Mouse (Mus musculus) myocyte (in vitro differentiated cells): ENCODE data around the gene Timm29. TPM values are rescaled to one million over a fixed set of nuclear protein-coding genes. Genes with fewer than 3 reads are reported as not detected.

ENCODE experiments used
- H3K27me3 ChIP-seq: one replicate; pipeline ENCODE4 v1.6.1; 2011; ENCODE audit not compliant: control insufficient read depth, insufficient read depth, insufficient read length
- H3K36me3 ChIP-seq: one replicate; pipeline ENCODE4 v1.6.1; 2011; ENCODE audit not compliant: control insufficient read depth, insufficient read depth
- H3K4me2 ChIP-seq: one replicate; pipeline ENCODE4 v1.6.1; 2011; ENCODE audit warnings: low read depth, control low read depth
- H3K4me3 ChIP-seq: one replicate; pipeline ENCODE4 v1.5.1; 2011; ENCODE audit warnings: mild to moderate bottlenecking, control low read depth, moderate library complexity
- H3K79me2 ChIP-seq: one replicate; pipeline ENCODE4 v1.6.1; 2011; ENCODE audit not compliant: control insufficient read depth, insufficient read depth
- H3ac ChIP-seq: one replicate; pipeline ENCODE4 v1.6.1; 2011; ENCODE audit not compliant: control insufficient read depth, insufficient read length
- CEBPB ChIP-seq: IDR thresholded peaks from 2 replicates; pipeline ENCODE4 v1.6.1; 2011; ENCODE audit warnings: mild to moderate bottlenecking, moderate library complexity; ENCODE audit not compliant: poor library complexity, insufficient read depth, severe bottlenecking
- E2F4 ChIP-seq: IDR thresholded peaks from one replicate; pipeline ENCODE4 v1.6.1; 2011; ENCODE audit warnings: mild to moderate bottlenecking, control low read depth, moderate library complexity; ENCODE audit not compliant: insufficient read depth
- MAX ChIP-seq: IDR thresholded peaks from one replicate; pipeline ENCODE4 v1.6.1; 2011; ENCODE audit warnings: low read depth, mild to moderate bottlenecking, control low read depth
- MYOD1 ChIP-seq, 3 experiments: IDR thresholded peaks; one replicate each; pipeline ENCODE4 v1.6.1; 2011; ENCODE audit warnings: control low read depth in 2 of 3, low read depth in 2 of 3, mild to moderate bottlenecking in 2 of 3, moderate library complexity in 1 of 3; ENCODE audit not compliant: insufficient read length in 2 of 3, control insufficient read depth in 1 of 3
- MYOG ChIP-seq, 3 experiments: IDR thresholded peaks; one replicate each; pipeline ENCODE4 v1.6.1; 2011; ENCODE audit warnings: control low read depth in 2 of 3, low read depth in 2 of 3, mild to moderate bottlenecking in 2 of 3; ENCODE audit not compliant: insufficient read length in 2 of 3, control insufficient read depth in 1 of 3, insufficient read depth in 1 of 3
- POLR2A ChIP-seq: IDR thresholded peaks from one replicate; pipeline ENCODE4 v1.6.1; 2011; ENCODE audit warnings: low read depth, mild to moderate bottlenecking, control low read depth, moderate library complexity; ENCODE audit not compliant: insufficient read length
- POLR2AphosphoS2 ChIP-seq: IDR thresholded peaks from one replicate; pipeline ENCODE4 v1.6.1; 2011; ENCODE audit warnings: low read depth, control low read depth; ENCODE audit not compliant: insufficient read length
- REST ChIP-seq: IDR thresholded peaks from one replicate; pipeline ENCODE4 v1.6.1; 2011; ENCODE audit warnings: mild to moderate bottlenecking, control low read depth, moderate library complexity; ENCODE audit not compliant: insufficient read depth, insufficient read length
- SRF ChIP-seq: IDR thresholded peaks from one replicate; pipeline ENCODE4 v1.6.1; 2011; ENCODE audit warnings: low read depth; ENCODE audit not compliant: control insufficient read depth, insufficient read length
- TCF12 ChIP-seq: IDR thresholded peaks from one replicate; pipeline ENCODE4 v1.6.1; 2011; ENCODE audit warnings: mild to moderate bottlenecking, control low read depth; ENCODE audit not compliant: poor library complexity, insufficient read depth, severe bottlenecking
- TCF3 ChIP-seq: IDR thresholded peaks from one replicate; pipeline ENCODE4 v1.6.1; 2011; ENCODE audit warnings: low read depth, control low read depth; ENCODE audit not compliant: insufficient read length
- USF1 ChIP-seq: IDR thresholded peaks from one replicate; pipeline ENCODE4 v1.6.1; 2011; ENCODE audit warnings: low read depth, mild to moderate bottlenecking, control low read depth, moderate library complexity
- polyA plus RNA-seq: library from polyadenylated mRNA; unstranded; fragments of >200 nt; fragmentation: generic; extraction: Trizol; gene quantifications from one replicate; pipeline ENCODE4 v1.2.1, GENCODE M21; 2012; ENCODE audit warnings: missing spikeins

Timm29 gene
- polyA plus RNA-seq, 1 experiment, result 26.3 TPM

DNA sequence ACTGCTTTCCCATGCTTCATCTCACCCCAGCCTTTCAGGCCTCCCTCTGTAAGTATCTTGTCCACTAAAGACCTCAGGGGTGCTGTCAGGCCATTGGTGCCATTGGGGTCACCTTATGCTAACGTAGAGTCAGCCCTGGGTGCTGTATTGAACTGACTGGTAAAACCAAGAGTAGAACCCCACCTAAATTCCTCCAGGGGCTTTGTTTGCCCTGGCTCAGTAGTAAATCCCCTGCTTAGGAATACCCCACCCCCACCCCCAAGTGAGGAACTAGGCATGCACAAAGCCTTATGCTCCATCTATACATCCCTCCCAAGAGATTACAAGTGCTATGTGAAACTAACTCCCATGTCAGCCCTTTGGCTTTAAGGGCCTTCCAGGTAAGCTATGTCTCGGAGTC, 35.0 kb upstream of the Timm29 start:
- TF ChIP-seq TCF12 (no peak), CEBPB (no peak), MAX (no peak), TCF3 (no peak), POLR2A (no peak), SRF (no peak), USF1 (no peak), MYOD1 (IDR thresholded peaks at IDR 0.05; ENCODE audit: control insufficient read depth in 1 of 3, insufficient read length in 2 of 3, low read depth in 2 of 3) (no peak)
- no peaks in the 10 kb centered on the region for H3K36me3 ChIP-seq
- peaks cover 90% of the 10 kb centered on the region for H3K79me2 ChIP-seq

GRCm38 (mm10) chr9:21558366-21558765, 34.2 kb upstream of the Timm29 start:
- Histone ChIP-seq H3K4me3 (no peak overlapping the region), H3K27me3 (no peaks in the 10 kb centered on the region), H3ac (no peak overlapping the region), H3K36me3 (no peaks in the 10 kb centered on the region), H3K4me2 (no peak overlapping the region), H3K79me2 (peaks cover 90% of the 10 kb centered on the region)
- TF ChIP-seq MAX, result no peak
- TF ChIP-seq MYOG (IDR thresholded peaks at IDR 0.05; ENCODE audit: control insufficient read depth in 1 of 3, insufficient read depth in 1 of 3, insufficient read length in 2 of 3, low read depth in 2 of 3), result no peak
- no peak for TF ChIP-seq POLR2AphosphoS2
- no peak for TF ChIP-seq USF1

More for the DNA sequence above, 35.0 kb upstream of the Timm29 start:
- H3ac ChIP-seq, result no peak overlapping the region
- no peaks in the 10 kb centered on the region for H3K27me3 ChIP-seq
- no peak overlapping the region for H3K4me3 ChIP-seq
- no peak overlapping the region for H3K4me2 ChIP-seq

- no peak overlapping the region for H3ac ChIP-seq
- TF ChIP-seq SRF, result no peak
- TF ChIP-seq REST, result no peak
- no peak for TF ChIP-seq POLR2AphosphoS2
- no peak for TF ChIP-seq TCF3
- no peak for TF ChIP-seq TCF12
- no peak for TF ChIP-seq CEBPB
- no peak for TF ChIP-seq MAX
- no peak for TF ChIP-seq MYOG (IDR thresholded peaks at IDR 0.05; ENCODE audit: control insufficient read depth in 1 of 3, insufficient read depth in 1 of 3, insufficient read length in 2 of 3, low read depth in 2 of 3)
- TF ChIP-seq MYOD1 (IDR thresholded peaks at IDR 0.05; ENCODE audit: control insufficient read depth in 1 of 3, insufficient read length in 2 of 3, low read depth in 2 of 3), result no peak
- no peak overlapping the region for H3K4me2 ChIP-seq
- H3K27me3 ChIP-seq, result no peaks in the 10 kb centered on the region
- peaks cover 87% of the 10 kb centered on the region for H3K79me2 ChIP-seq
- no peaks in the 10 kb centered on the region for H3K36me3 ChIP-seq
- H3K4me3 ChIP-seq, result no peak overlapping the region
Observed at GRCm38 (mm10) chr9:21559151-21559550, 33.4 kb upstream of the Timm29 start.

DNA sequence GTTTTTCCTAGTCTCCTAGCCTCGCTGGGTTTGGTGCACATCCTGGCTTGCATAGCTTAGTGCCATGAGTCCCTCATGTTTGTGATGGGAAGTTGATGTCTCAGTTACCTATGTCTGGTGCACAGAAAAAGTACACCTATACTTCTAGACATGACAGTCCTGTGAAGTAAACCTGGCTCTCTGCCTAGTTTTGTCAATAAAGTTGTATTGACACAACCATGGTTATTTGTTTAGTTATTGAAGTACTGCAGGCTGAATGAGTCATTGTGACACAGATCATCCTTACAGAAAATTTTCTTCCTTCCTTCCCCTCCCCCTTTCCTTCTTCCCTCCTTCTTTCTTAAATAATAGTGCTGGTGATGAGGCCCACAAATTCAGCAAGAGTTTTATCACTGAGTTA, 28.1 kb upstream of the Timm29 start:
- H3ac ChIP-seq, result no peak overlapping the region
- H3K27me3 ChIP-seq, result no peaks in the 10 kb centered on the region
- peaks cover 80% of the 10 kb centered on the region for H3K79me2 ChIP-seq
- TF ChIP-seq USF1 (no peak), CEBPB (no peak), MAX (no peak), POLR2A (no peak), TCF12 (no peak), SRF (no peak), MYOD1 (IDR thresholded peaks at IDR 0.05; ENCODE audit: control insufficient read depth in 1 of 3, insufficient read length in 2 of 3, low read depth in 2 of 3) (no peak), MYOG (IDR thresholded peaks at IDR 0.05; ENCODE audit: control insufficient read depth in 1 of 3, insufficient read depth in 1 of 3, insufficient read length in 2 of 3, low read depth in 2 of 3) (no peak), POLR2AphosphoS2 (no peak), REST (no peak), TCF3 (no peak)
- H3K4me2 ChIP-seq, result no peak overlapping the region
- no peak overlapping the region for H3K4me3 ChIP-seq
- no peaks in the 10 kb centered on the region for H3K36me3 ChIP-seq

- Histone ChIP-seq H3K4me2 (no peak overlapping the region), H3K36me3 (no peaks in the 10 kb centered on the region), H3K4me3 (no peak overlapping the region), H3ac (no peak overlapping the region), H3K79me2 (peaks cover 79% of the 10 kb centered on the region), H3K27me3 (no peaks in the 10 kb centered on the region)
- TF ChIP-seq USF1 (no peak), POLR2AphosphoS2 (no peak), SRF (no peak), POLR2A (no peak), MYOD1 (IDR thresholded peaks at IDR 0.05; ENCODE audit: control insufficient read depth in 1 of 3, insufficient read length in 2 of 3, low read depth in 2 of 3) (peak in 1 of 3 experiments; percentile 37), TCF12 (no peak), MAX (no peak), CEBPB (no peak), E2F4 (no peak), TCF3 (no peak), REST (no peak), MYOG (IDR thresholded peaks at IDR 0.05; ENCODE audit: control insufficient read depth in 1 of 3, insufficient read depth in 1 of 3, insufficient read length in 2 of 3, low read depth in 2 of 3) (peak in 1 of 3 experiments; percentile 58)
Observed at GRCm38 (mm10) chr9:21565004-21565586, 27.4 kb upstream of the Timm29 start.
